Comparison of ENCODE assay signal across 9 mouse cellular contexts in genomic region chr11:94958065-94958858, GRCm38 (mm10). TPM values are rescaled to one million over a fixed set of nuclear protein-coding genes. Genes with fewer than 3 reads are reported as not detected.
DNase-seq lines count a peak whose midpoint lies in the region; ATAC-seq and TF ChIP-seq lines count a peak whose summit lies in the region.
"Had no signal": no experiment of that assay in that cellular context is flagged by ENCODE, and none has a peak within 500 bp of the region (broad histone marks: within the 10 kb centered on the region; RNA-seq: fewer than 3 reads in every experiment).

No protein-coding gene starts in this region.

- no peak overlapping the region for H3K4me3 ChIP-seq in liver, embryonic 12.5 days
- no peak overlapping the region for H3K4me3 ChIP-seq in liver, embryonic 11.5 days (ENCODE audit: low read depth, low read length)
- H3K4me3 ChIP-seq in intestine, embryonic 14.5 days (ENCODE audit: low read depth, low read length), result no peak overlapping the region
- no peak overlapping the region for H3K4me3 ChIP-seq in liver, postnatal 0 days (ENCODE audit: low read depth, low read length)
- H3K4me3 ChIP-seq: liver, embryonic 13.5 days had no signal

- no peaks in the 10 kb centered on the region for H3K9me3 ChIP-seq in liver, embryonic 12.5 days (replicated peaks)
- no peaks in the 10 kb centered on the region for H3K9me3 ChIP-seq in liver, embryonic 11.5 days (ENCODE audit: control insufficient read depth, low read length)
- H3K9me3 ChIP-seq in intestine, embryonic 14.5 days (ENCODE audit: control insufficient read depth, low read length), result no peaks in the 10 kb centered on the region
- no peaks in the 10 kb centered on the region for H3K9me3 ChIP-seq in liver, postnatal 0 days (ENCODE audit: low read length)
- H3K9me3 ChIP-seq: liver, embryonic 13.5 days had no signal

- WGBS in liver, embryonic 12.5 days (ENCODE audit: insufficient replicate concordance), result 12% methylated on average over 8 of the region's 8 CpGs
- 22% methylated on average over 8 of the region's 8 CpGs for WGBS in liver, embryonic 11.5 days
- 13% methylated on average over 8 of the region's 8 CpGs for WGBS in intestine, embryonic 14.5 days
- 25% methylated on average over 8 of the region's 8 CpGs for WGBS in liver, postnatal 0 days (ENCODE audit: insufficient replicate concordance)

- H3K27me3 ChIP-seq in liver, embryonic 12.5 days (replicated peaks), result peaks cover 25% of the 10 kb centered on the region; the same call in 1 of the 2 replicates
- H3K27me3 ChIP-seq in liver, embryonic 11.5 days (replicated peaks; ENCODE audit: control insufficient read depth, insufficient read depth, low read length), result peaks cover 11% of the 10 kb centered on the region; the same call in 1 of the 2 replicates
- H3K27me3 ChIP-seq in intestine, embryonic 14.5 days (replicated peaks; ENCODE audit: control insufficient read depth, insufficient read depth, low read length), result no peaks in the 10 kb centered on the region
- no peaks in the 10 kb centered on the region for H3K27me3 ChIP-seq in liver, postnatal 0 days (ENCODE audit: insufficient read depth, low read length)

- TF ChIP-seq CTCF in liver, postnatal 0 days (IDR thresholded peaks at IDR 0.05; ENCODE audit: low read depth), result no peak

- peaks cover 9% of the 10 kb centered on the region; the same call in 1 of the 2 replicates for H3K4me1 ChIP-seq in liver, embryonic 12.5 days
- H3K4me1 ChIP-seq in liver, embryonic 11.5 days (replicated peaks; ENCODE audit: control insufficient read depth, insufficient read depth, low read length), result peaks cover 3% of the 10 kb centered on the region; the same call in 1 of the 2 replicates
- peaks cover 6% of the 10 kb centered on the region for H3K4me1 ChIP-seq in intestine, embryonic 14.5 days (replicated peaks; ENCODE audit: control insufficient read depth, insufficient read depth, low read length)
- no peaks in the 10 kb centered on the region for H3K4me1 ChIP-seq in liver, postnatal 0 days (ENCODE audit: insufficient read depth)

- H3K4me2 ChIP-seq in liver, embryonic 12.5 days, result no peak overlapping the region
- H3K4me2 ChIP-seq in liver, embryonic 11.5 days, result no peak overlapping the region
- 0 out of 2 replicates have a peak overlapping the region, but pooled peaks have one; percentile 20 for H3K4me2 ChIP-seq in intestine, embryonic 14.5 days (ENCODE audit: low read length)
- no peak overlapping the region for H3K4me2 ChIP-seq in liver, postnatal 0 days (ENCODE audit: low read depth, low read length)
- H3K4me2 ChIP-seq: liver, embryonic 13.5 days had no signal

- no peak overlapping the region for H3K9ac ChIP-seq in liver, embryonic 12.5 days
- no peak overlapping the region for H3K9ac ChIP-seq in liver, embryonic 11.5 days (ENCODE audit: low read depth, low read length)
- no peak overlapping the region for H3K9ac ChIP-seq in intestine, embryonic 14.5 days (ENCODE audit: low read length)
- H3K9ac ChIP-seq in liver, postnatal 0 days (replicated peaks), result no peak overlapping the region
- H3K9ac ChIP-seq: liver, embryonic 13.5 days had no signal

- TF ChIP-seq EP300 in liver, postnatal 0 days (IDR thresholded peaks at IDR 0.05; ENCODE audit: low read depth), result no peak

- H3K36me3 ChIP-seq in liver, embryonic 12.5 days, result no peaks in the 10 kb centered on the region
- no peaks in the 10 kb centered on the region for H3K36me3 ChIP-seq in liver, embryonic 11.5 days (ENCODE audit: control insufficient read depth, insufficient read depth, low read length)
- no peaks in the 10 kb centered on the region for H3K36me3 ChIP-seq in intestine, embryonic 14.5 days (ENCODE audit: control insufficient read depth, insufficient read depth, low read length)
- no peaks in the 10 kb centered on the region for H3K36me3 ChIP-seq in liver, postnatal 0 days (replicated peaks; ENCODE audit: insufficient read depth, low read length)
- H3K36me3 ChIP-seq: liver, embryonic 13.5 days had no signal

- ATAC-seq in liver, embryonic 12.5 days, result 0 out of 2 replicates have a peak, but pooled peaks have one; percentile 47
- ATAC-seq in liver, embryonic 11.5 days (replicated peaks; ENCODE audit: low FRiP score), result no peak
- ATAC-seq in intestine, embryonic 14.5 days (replicated peaks; ENCODE audit: low FRiP score, low TSS enrichment, low read depth), result peak; percentile 47
- no peak for ATAC-seq in liver, postnatal 0 days

- H3K27ac ChIP-seq in liver, embryonic 12.5 days, result no peak overlapping the region
- H3K27ac ChIP-seq in liver, embryonic 11.5 days (ENCODE audit: low read depth, low read length), result no peak overlapping the region
- no peak overlapping the region for H3K27ac ChIP-seq in intestine, embryonic 14.5 days (ENCODE audit: low read depth)
- no peak overlapping the region for H3K27ac ChIP-seq in liver, postnatal 0 days (ENCODE audit: low read depth)
- H3K27ac ChIP-seq: liver, embryonic 13.5 days had no signal

- DNase-seq in liver, embryonic 11.5 days (ENCODE audit: low spot score), result no peak
- peak; percentile 87 to 90 for DNase-seq in cerebellum, postnatal 14 days
- DNase-seq in gastrocnemius, postnatal 4 days (ENCODE audit: low spot score in 2 of 2), result peak; percentile 70 to 82
- no peak for DNase-seq in intestine, embryonic 14.5 days (ENCODE audit: low spot score)
- peak; percentile 13 for DNase-seq in liver, postnatal 0 days
- DNase-seq in ovary, postnatal 36 days (ENCODE audit: low spot score), result peak; percentile 74
- no peak for DNase-seq in yolk sac, embryonic 10.5 days (ENCODE audit: low spot score)
- DNase-seq: liver, embryonic 13.5 days had no signal

RNA-seq across cellular contexts. Expression of gene Hils1, which starts 9.1 kb away (rescaled TPM):
- not detected in 2 replicates for polyA plus RNA-seq in liver, embryonic 12.5 days (2016; fragmentation: Nextera tagmentation; extraction: Ambion mirVana)
- polyA plus RNA-seq in liver, embryonic 11.5 days (2014; fragmentation: Nextera tagmentation; extraction: Ambion mirVana), result not detected in 2 replicates
- total RNA-seq in gastrocnemius, postnatal 4 days (2021), result not detected
- not detected in 2 replicates for polyA plus RNA-seq in intestine, embryonic 14.5 days (2014; fragmentation: Nextera tagmentation; extraction: Ambion mirVana)
- not detected in 2 replicates for polyA plus RNA-seq in liver, postnatal 0 days (2015; fragmentation: Nextera tagmentation; extraction: Ambion mirVana)
- polyA plus RNA-seq: liver, embryonic 13.5 days had no signal

RNA-seq across cellular contexts. Expression of gene Sgca, which starts 17.9 kb away (rescaled TPM):
- polyA plus RNA-seq in liver, embryonic 12.5 days (2016; fragmentation: Nextera tagmentation; extraction: Ambion mirVana), result 0.17 TPM in 1 of 2 replicates, not detected in the other
- 0.22 and 0.30 TPM in 2 replicates for polyA plus RNA-seq in liver, embryonic 11.5 days (2014; fragmentation: Nextera tagmentation; extraction: Ambion mirVana)
- 100 to 1,000 TPM; 169 to 222 TPM for total RNA-seq in gastrocnemius, postnatal 4 days (2021)
- polyA plus RNA-seq in intestine, embryonic 14.5 days (2014; fragmentation: Nextera tagmentation; extraction: Ambion mirVana), result 0.22 TPM in 1 of 2 replicates, not detected in the other
- polyA plus RNA-seq in liver, postnatal 0 days (2015; fragmentation: Nextera tagmentation; extraction: Ambion mirVana), result 0.13 and 0.96 TPM in 2 replicates

RNA-seq across cellular contexts. Expression of gene Col1a1, which starts 22.2 kb away (rescaled TPM):
- polyA plus RNA-seq in liver, embryonic 12.5 days (2016; fragmentation: Nextera tagmentation; extraction: Ambion mirVana), result 135 and 153 TPM in 2 replicates
- 191 and 221 TPM in 2 replicates for polyA plus RNA-seq in liver, embryonic 11.5 days (2014; fragmentation: Nextera tagmentation; extraction: Ambion mirVana)
- 1,000 to 10,000 TPM; 5,652 to 6,690 TPM for total RNA-seq in gastrocnemius, postnatal 4 days (2021)
- 841 and 905 TPM in 2 replicates for polyA plus RNA-seq in intestine, embryonic 14.5 days (2014; fragmentation: Nextera tagmentation; extraction: Ambion mirVana)
- polyA plus RNA-seq in liver, postnatal 0 days (2015; fragmentation: Nextera tagmentation; extraction: Ambion mirVana), result 29.8 and 37.8 TPM in 2 replicates

RNA-seq across cellular contexts. Expression of gene Ppp1r9b, which starts 32.6 kb away (rescaled TPM):
- polyA plus RNA-seq in liver, embryonic 12.5 days (2016; fragmentation: Nextera tagmentation; extraction: Ambion mirVana), result 13.4 and 14.1 TPM in 2 replicates
- polyA plus RNA-seq in liver, embryonic 11.5 days (2014; fragmentation: Nextera tagmentation; extraction: Ambion mirVana), result 21.9 and 27.9 TPM in 2 replicates
- 10 to 100 TPM; 64.9 to 69.2 TPM for total RNA-seq in gastrocnemius, postnatal 4 days (2021)
- polyA plus RNA-seq in intestine, embryonic 14.5 days (2014; fragmentation: Nextera tagmentation; extraction: Ambion mirVana), result 11.9 and 12.2 TPM in 2 replicates
- 5.7 and 6.1 TPM in 2 replicates for polyA plus RNA-seq in liver, postnatal 0 days (2015; fragmentation: Nextera tagmentation; extraction: Ambion mirVana)

RNA-seq across cellular contexts. Expression of gene Samd14, which starts 51.4 kb away (rescaled TPM):
- polyA plus RNA-seq in liver, embryonic 12.5 days (2016; fragmentation: Nextera tagmentation; extraction: Ambion mirVana), result 53.8 and 56.7 TPM in 2 replicates
- 55.8 and 57.8 TPM in 2 replicates for polyA plus RNA-seq in liver, embryonic 11.5 days (2014; fragmentation: Nextera tagmentation; extraction: Ambion mirVana)
- total RNA-seq in gastrocnemius, postnatal 4 days (2021), result 10 to 100 TPM; 10.8 to 11.4 TPM
- 20.3 and 22.1 TPM in 2 replicates for polyA plus RNA-seq in intestine, embryonic 14.5 days (2014; fragmentation: Nextera tagmentation; extraction: Ambion mirVana)
- 14.5 and 16.1 TPM in 2 replicates for polyA plus RNA-seq in liver, postnatal 0 days (2015; fragmentation: Nextera tagmentation; extraction: Ambion mirVana)

Comparison
In these comparisons a context has a peak if more than half of its experiments do, and no peak if none do; other contexts are left out.
1. ATAC-seq: peak in liver, embryonic 12.5 days (single experiment) and intestine, embryonic 14.5 days (single experiment); none in liver, embryonic 11.5 days (single experiment) and liver, postnatal 0 days (single experiment).
2. DNase-seq: peak in cerebellum, postnatal 14 days (2 of 2), gastrocnemius, postnatal 4 days (2 of 2), liver, postnatal 0 days (single experiment) and ovary, postnatal 36 days (single experiment); none in liver, embryonic 11.5 days (single experiment), intestine, embryonic 14.5 days (single experiment) and yolk sac, embryonic 10.5 days (single experiment).